Mouse (Mus musculus) lung, postnatal 25 days (tissue): ENCODE measurements around the gene Nxpe5.

Experiments
- DNase-seq: peaks from one replicate; pipeline ENCODE4 v3.0.0; 2022; ENCODE audit warnings: low spot score

The Nxpe5 gene

GRCm38 (mm10) chr5:138277994-138278393 lies 52.3 kb downstream of the Nxpe5 start:
- DNase-seq = no peak

- peak; percentile 82 for DNase-seq
Observed at GRCm38 (mm10) chr5:138279585-138280424, 54.1 kb downstream of the Nxpe5 start, which contains the start of the genes Gm43720, Gpc2 and Stag3. Gm43720 (minus strand) TSS chr5:138279958. Gpc2 (minus strand) TSS chr5:138280005. Stag3 (plus strand) TSS chr5:138280240.

GRCm38 (mm10) chr5:138280425-138280768 lies 54.7 kb downstream of the Nxpe5 start:
- no peak for DNase-seq

GRCm38 (mm10) chr5:138280829-138281228 lies 55.1 kb downstream of the Nxpe5 start:
- no peak for DNase-seq

- DNase-seq = no peak
Observed at GRCm38 (mm10) chr5:138281798-138282197, 56.1 kb downstream of the Nxpe5 start.

- no peak for DNase-seq
Observed at GRCm38 (mm10) chr5:138283540-138283939, 57.8 kb downstream of the Nxpe5 start.

GRCm38 (mm10) chr5:138287861-138288260 lies 62.2 kb downstream of the Nxpe5 start:
- no peak for DNase-seq

GRCm38 (mm10) chr5:138291638-138292037 lies 65.9 kb downstream of the Nxpe5 start:
- no peak for DNase-seq

- DNase-seq = no peak
Observed at GRCm38 (mm10) chr5:138294158-138294557, 68.5 kb downstream of the Nxpe5 start.

GRCm38 (mm10) chr5:138299613-138300012 lies 73.9 kb downstream of the Nxpe5 start:
- DNase-seq = no peak
